Mouse (Mus musculus): ENCODE data around the gene Pla2r1. TPM values are rescaled to one million over a fixed set of nuclear protein-coding genes. Genes with fewer than 3 reads are reported as not detected.

Gene Pla2r1
- polyA plus RNA-seq, 1 experiment from 2014 or later: 0.86 TPM

DNA sequence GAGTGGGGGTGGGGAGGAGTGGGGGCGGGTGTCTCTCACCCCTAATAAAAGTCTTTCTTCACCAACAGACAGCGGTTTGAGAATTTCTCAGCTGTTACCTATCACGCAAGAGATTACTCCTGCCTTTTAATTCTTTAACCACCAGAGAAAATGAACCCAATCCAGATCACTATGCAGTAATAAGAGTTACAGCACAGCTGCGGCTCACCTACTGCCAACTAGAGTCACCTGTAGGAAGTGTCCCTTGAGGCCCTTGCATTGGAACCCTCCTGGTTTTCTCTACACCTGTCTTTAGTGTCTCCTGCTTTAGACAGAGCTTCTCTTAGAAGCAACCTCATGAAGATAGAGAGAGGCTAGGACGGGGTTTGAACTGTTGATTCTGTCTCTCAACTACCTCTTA is 11.4 kb downstream of the Pla2r1 start:
- DNase-seq (ENCODE audit: low spot score) (no peak), ATAC-seq (ENCODE audit: low FRiP score, low TSS enrichment) (no peak)
- TF ChIP-seq CTCF (IDR thresholded peaks at IDR 0.05; ENCODE audit: low read depth): no peak
- Histone ChIP-seq H3K9me3 (ENCODE audit: control insufficient read depth, low read length) (no peaks in the 10 kb centered on the region), H3K9ac (ENCODE audit: low read length) (no peak overlapping the region), H3K4me3 (ENCODE audit: low read depth, low read length) (no peak overlapping the region), H3K36me3 (ENCODE audit: control insufficient read depth, insufficient read depth, low read length) (no peaks in the 10 kb centered on the region), H3K4me1 (replicated peaks; ENCODE audit: control insufficient read depth, insufficient read depth) (no peaks in the 10 kb centered on the region), H3K4me2 (replicated peaks; ENCODE audit: low read depth) (no peak overlapping the region), H3K27ac (replicated peaks) (no peak overlapping the region), H3K27me3 (ENCODE audit: control insufficient read depth, insufficient read depth, low read length) (no peaks in the 10 kb centered on the region)
- 40% methylated on average over 5 of the region's 5 CpGs for WGBS

DNA sequence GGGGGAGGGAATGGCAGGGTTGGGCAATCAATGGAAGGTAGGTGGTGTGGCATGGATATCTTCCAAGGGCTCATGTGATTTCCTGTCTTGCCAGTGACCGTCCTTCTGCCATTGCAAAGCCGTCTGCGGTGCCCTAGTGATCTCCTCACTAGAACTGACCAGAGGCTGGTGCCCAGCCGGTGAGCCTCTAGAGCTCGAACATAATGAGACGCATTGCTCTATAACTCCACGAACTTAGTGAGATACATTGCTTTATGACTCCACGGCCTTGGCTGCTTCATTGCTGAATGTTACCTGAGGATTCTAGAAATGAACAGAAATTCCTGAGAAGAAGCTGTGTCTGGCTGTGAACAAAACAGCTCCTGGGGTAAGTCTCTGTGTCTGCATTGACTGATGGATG is 12.8 kb downstream of the Pla2r1 start:
- ATAC-seq (ENCODE audit: low FRiP score, low TSS enrichment) (no peak), DNase-seq (ENCODE audit: low spot score) (no peak)
- Histone ChIP-seq H3K4me3 (ENCODE audit: low read depth, low read length) (no peak overlapping the region), H3K27me3 (ENCODE audit: control insufficient read depth, insufficient read depth, low read length) (no peaks in the 10 kb centered on the region), H3K27ac (replicated peaks) (no peak overlapping the region), H3K9me3 (ENCODE audit: control insufficient read depth, low read length) (no peaks in the 10 kb centered on the region), H3K9ac (ENCODE audit: low read length) (no peak overlapping the region), H3K36me3 (ENCODE audit: control insufficient read depth, insufficient read depth, low read length) (no peaks in the 10 kb centered on the region), H3K4me1 (replicated peaks; ENCODE audit: control insufficient read depth, insufficient read depth) (no peaks in the 10 kb centered on the region), H3K4me2 (replicated peaks; ENCODE audit: low read depth) (no peak overlapping the region)
- no peak for TF ChIP-seq EP300 (optimal IDR thresholded peaks at IDR 0.05)
- TF ChIP-seq CTCF (IDR thresholded peaks at IDR 0.05; ENCODE audit: low read depth): no peak
- 94% methylated on average over 8 of the region's 8 CpGs for WGBS

DNA sequence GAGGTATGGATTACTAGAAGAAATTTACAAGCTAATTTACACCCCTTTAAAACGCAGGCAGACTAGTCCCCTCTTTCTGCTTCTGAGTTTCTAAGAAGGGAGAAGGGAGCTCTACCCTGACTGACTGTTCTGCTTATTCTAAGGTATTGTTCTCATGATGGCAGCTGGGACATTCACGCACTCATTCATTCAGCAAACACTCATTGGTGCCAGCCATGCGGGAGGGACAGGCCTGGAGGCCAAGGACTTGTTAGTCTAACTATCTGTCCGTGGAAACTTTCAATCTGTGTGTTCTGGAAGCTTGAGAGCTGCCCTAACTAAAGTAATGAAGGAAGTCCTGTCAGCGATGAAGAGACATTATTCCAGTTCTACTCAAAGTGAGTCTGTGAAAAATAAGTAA is 14.4 kb downstream of the Pla2r1 start:
- no peaks in the 10 kb centered on the region for H3K27me3 ChIP-seq (ENCODE audit: control insufficient read depth, insufficient read depth, low read length)
- no peaks in the 10 kb centered on the region for H3K36me3 ChIP-seq (ENCODE audit: control insufficient read depth, insufficient read depth, low read length)
- no peak overlapping the region for H3K4me3 ChIP-seq (ENCODE audit: low read depth, low read length)
- WGBS: 57% methylated on average over 5 of the region's 5 CpGs
- no peak overlapping the region for H3K27ac ChIP-seq (replicated peaks)
- no peak for TF ChIP-seq CTCF (IDR thresholded peaks at IDR 0.05; ENCODE audit: low read depth)
- no peak for TF ChIP-seq EP300 (optimal IDR thresholded peaks at IDR 0.05)
- no peak overlapping the region for H3K4me2 ChIP-seq (replicated peaks; ENCODE audit: low read depth)
- ATAC-seq (ENCODE audit: low FRiP score, low TSS enrichment) (no peak), DNase-seq (ENCODE audit: low spot score) (no peak)
- no peaks in the 10 kb centered on the region for H3K9me3 ChIP-seq (ENCODE audit: control insufficient read depth, low read length)
- H3K9ac ChIP-seq (ENCODE audit: low read length): no peak overlapping the region
- H3K4me1 ChIP-seq (replicated peaks; ENCODE audit: control insufficient read depth, insufficient read depth): no peaks in the 10 kb centered on the region

DNA sequence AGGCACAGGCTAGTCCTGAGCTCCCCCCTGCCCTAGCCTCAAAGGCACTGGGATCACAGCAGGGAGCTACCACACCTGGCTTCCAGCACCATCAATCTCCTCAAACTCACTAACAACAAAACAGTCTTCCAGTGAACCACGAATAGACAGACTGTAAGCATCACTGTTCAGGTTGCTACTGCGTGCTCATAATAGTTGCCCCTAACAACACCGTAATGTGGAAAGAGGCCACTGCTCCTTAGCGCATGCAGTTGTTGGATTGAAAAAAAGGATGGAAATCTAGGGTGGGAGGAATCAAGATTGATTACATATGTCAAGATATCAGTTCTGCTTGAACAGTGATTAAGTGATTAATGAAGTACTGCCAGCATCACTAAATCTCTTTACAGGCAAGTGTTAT is 14.8 kb downstream of the Pla2r1 start:
- DNase-seq (ENCODE audit: low spot score) (no peak), ATAC-seq (ENCODE audit: low FRiP score, low TSS enrichment) (no peak)
- no peak overlapping the region for H3K4me3 ChIP-seq (ENCODE audit: low read depth, low read length)
- H3K27me3 ChIP-seq (ENCODE audit: control insufficient read depth, insufficient read depth, low read length): no peaks in the 10 kb centered on the region
- H3K9me3 ChIP-seq (ENCODE audit: control insufficient read depth, low read length): no peaks in the 10 kb centered on the region
- H3K36me3 ChIP-seq (ENCODE audit: control insufficient read depth, insufficient read depth, low read length): no peaks in the 10 kb centered on the region
- H3K4me1 ChIP-seq (replicated peaks; ENCODE audit: control insufficient read depth, insufficient read depth): no peaks in the 10 kb centered on the region
- H3K27ac ChIP-seq (replicated peaks): no peak overlapping the region
- H3K9ac ChIP-seq (ENCODE audit: low read length): no peak overlapping the region
- no peak overlapping the region for H3K4me2 ChIP-seq (replicated peaks; ENCODE audit: low read depth)
- WGBS: 81% methylated on average over 4 of the region's 4 CpGs
- no peak for TF ChIP-seq EP300 (optimal IDR thresholded peaks at IDR 0.05)

DNA sequence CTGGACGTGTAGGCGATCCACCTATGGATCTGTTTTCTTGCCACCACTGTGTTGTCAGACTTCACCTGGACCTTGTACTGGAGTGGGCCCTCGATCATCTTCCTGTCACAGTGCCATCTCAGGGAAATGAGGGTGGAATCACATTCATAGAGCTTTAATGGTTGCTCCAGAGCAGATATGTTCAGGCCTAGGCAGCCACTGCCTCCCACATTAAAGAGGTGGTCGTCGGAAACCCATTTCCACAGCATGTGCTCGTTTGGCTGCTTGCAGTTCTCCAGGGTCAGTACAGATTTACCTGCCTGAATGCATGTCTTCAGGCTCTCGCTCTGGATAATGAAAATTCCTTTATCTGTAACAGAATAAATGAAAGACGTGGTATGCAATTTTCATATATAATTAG is 18.4 kb downstream of the Pla2r1 start:
- TF ChIP-seq EP300 (optimal IDR thresholded peaks at IDR 0.05) (no peak), CTCF (IDR thresholded peaks at IDR 0.05; ENCODE audit: low read depth) (no peak)
- Histone ChIP-seq H3K4me1 (replicated peaks; ENCODE audit: control insufficient read depth, insufficient read depth) (no peaks in the 10 kb centered on the region), H3K9ac (ENCODE audit: low read length) (no peak overlapping the region), H3K27me3 (ENCODE audit: control insufficient read depth, insufficient read depth, low read length) (no peaks in the 10 kb centered on the region), H3K4me3 (ENCODE audit: low read depth, low read length) (no peak overlapping the region), H3K9me3 (ENCODE audit: control insufficient read depth, low read length) (no peaks in the 10 kb centered on the region), H3K27ac (replicated peaks) (no peak overlapping the region), H3K4me2 (replicated peaks; ENCODE audit: low read depth) (no peak overlapping the region), H3K36me3 (ENCODE audit: control insufficient read depth, insufficient read depth, low read length) (no peaks in the 10 kb centered on the region)
- no peak for ATAC-seq (ENCODE audit: low FRiP score, low TSS enrichment)
- DNase-seq (ENCODE audit: low spot score): no peak
- WGBS: 86% methylated on average over 8 of the region's 8 CpGs

DNA sequence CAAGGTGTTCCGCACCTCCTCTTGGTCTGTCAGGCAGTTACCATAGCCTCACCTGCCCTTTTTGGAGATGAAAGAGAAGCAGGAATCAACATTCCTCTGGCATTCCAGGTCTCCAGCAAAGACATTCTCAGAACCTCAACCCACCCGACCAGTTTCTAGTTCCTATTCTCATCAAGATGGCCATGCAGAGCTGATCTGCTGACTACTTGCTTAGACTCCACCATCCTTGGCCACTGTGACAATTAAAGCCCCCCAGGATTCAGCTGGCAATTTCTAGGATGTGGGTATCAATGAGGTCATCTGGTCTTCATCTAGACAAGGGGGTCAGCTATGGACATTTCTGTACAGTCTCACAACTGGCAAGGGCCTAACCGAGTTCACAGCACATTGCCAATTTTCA is 20.1 kb downstream of the Pla2r1 start:
- Histone ChIP-seq H3K4me1 (replicated peaks; ENCODE audit: control insufficient read depth, insufficient read depth) (no peaks in the 10 kb centered on the region), H3K9me3 (ENCODE audit: control insufficient read depth, low read length) (no peaks in the 10 kb centered on the region), H3K9ac (ENCODE audit: low read length) (no peak overlapping the region), H3K27ac (replicated peaks) (no peak overlapping the region), H3K27me3 (ENCODE audit: control insufficient read depth, insufficient read depth, low read length) (no peaks in the 10 kb centered on the region), H3K4me2 (replicated peaks; ENCODE audit: low read depth) (no peak overlapping the region), H3K4me3 (ENCODE audit: low read depth, low read length) (no peak overlapping the region), H3K36me3 (ENCODE audit: control insufficient read depth, insufficient read depth, low read length) (no peaks in the 10 kb centered on the region)
- DNase-seq (ENCODE audit: low spot score) (no peak), ATAC-seq (ENCODE audit: low FRiP score, low TSS enrichment) (no peak)
- TF ChIP-seq CTCF (IDR thresholded peaks at IDR 0.05; ENCODE audit: low read depth) (no peak), EP300 (optimal IDR thresholded peaks at IDR 0.05) (no peak)
- whole genome bisulfite sequencing: 77% methylated on average over 3 of the region's 3 CpGs

All from stomach, postnatal 0 days (tissue).